Mouse (Mus musculus): ENCODE measurements around the gene Abhd6. TPM values are rescaled to one million over a fixed set of nuclear protein-coding genes. Genes with fewer than 3 reads are reported as not detected.

Abhd6 gene
- total RNA-seq, 1 experiment, result 11.7 TPM

GRCm38 (mm10) chr14:8044786-8045185 is 42.1 kb downstream of the Abhd6 start:
- Histone ChIP-seq H3K9ac (ENCODE audit: insufficient read depth, low read depth, low read length, poor library complexity, severe bottlenecking) (no peak overlapping the region), H3K4me1 (ENCODE audit: control insufficient read depth in 2 of 2, insufficient read depth in 2 of 2, low read length in 2 of 2, poor library complexity in 1 of 2) (peaks cover 0 to under 1% of the 10 kb centered on the region in 2 experiments; a peak in 1 of 4 replicates), H3K27ac (ENCODE audit: insufficient read depth, low read depth, low read length, poor library complexity, severe bottlenecking) (no peak overlapping the region), H3K36me3 (ENCODE audit: control insufficient read depth, insufficient read depth, low read length, poor library complexity, severe bottlenecking) (peaks cover 5% of the 10 kb centered on the region; the same call in 1 of the 2 replicates), H3K4me3 (ENCODE audit: insufficient read depth in 1 of 2, low read depth in 1 of 2, low read length in 2 of 2, poor library complexity in 1 of 2, severe bottlenecking in 1 of 2) (no peak overlapping the region), H3K9me3 (ENCODE audit: control insufficient read depth, insufficient read depth, low read depth, low read length) (no peaks in the 10 kb centered on the region)
- in situ Hi-C loops (cut with MboI; ENCODE audit: low sequenced_read_pairs in 2 of 2, unreplicated experiment in 2 of 2), result loop anchor here in 1 of 2 experiments (5.0 kb wide), 1 partner anchor 77 kb away; no protein-coding TSS in a partner anchor
- no peak for DNase-seq (ENCODE audit: low read depth, low spot score)
- TF ChIP-seq MAFK (IDR thresholded peaks at IDR 0.05; ENCODE audit: insufficient read depth, low read depth, low read length), result no peak
- TF ChIP-seq ZC3H11A (IDR thresholded peaks at IDR 0.05; ENCODE audit: borderline replicate concordance, low read depth, low read length), result no peak
- TF ChIP-seq ZNF384 (IDR thresholded peaks at IDR 0.05; ENCODE audit: low read depth, low read length), result no peak
- no peak for TF ChIP-seq CHD2 (IDR thresholded peaks at IDR 0.05; ENCODE audit: low read depth, low read length)
- TF ChIP-seq HCFC1 (IDR thresholded peaks at IDR 0.05; ENCODE audit: borderline replicate concordance, insufficient read depth, low read length), result no peak

GRCm38 (mm10) chr14:8045187-8045846 is 42.6 kb downstream of the Abhd6 start:
- Histone ChIP-seq H3K27ac (ENCODE audit: insufficient read depth, low read depth, low read length, poor library complexity, severe bottlenecking) (no peak overlapping the region), H3K9ac (ENCODE audit: insufficient read depth, low read depth, low read length, poor library complexity, severe bottlenecking) (no peak overlapping the region), H3K9me3 (ENCODE audit: control insufficient read depth, insufficient read depth, low read depth, low read length) (no peaks in the 10 kb centered on the region), H3K36me3 (ENCODE audit: control insufficient read depth, insufficient read depth, low read length, poor library complexity, severe bottlenecking) (peaks cover 5% of the 10 kb centered on the region; the same call in 1 of the 2 replicates), H3K4me1 (ENCODE audit: control insufficient read depth in 2 of 2, insufficient read depth in 2 of 2, low read length in 2 of 2, poor library complexity in 1 of 2) (peaks cover 0 to 5% of the 10 kb centered on the region in 2 experiments; a peak in 1 of 4 replicates), H3K4me3 (ENCODE audit: insufficient read depth in 1 of 2, low read depth in 1 of 2, low read length in 2 of 2, poor library complexity in 1 of 2, severe bottlenecking in 1 of 2) (no peak overlapping the region)
- DNase-seq (ENCODE audit: low read depth, low spot score), result peak; percentile 24
- no peak for TF ChIP-seq ZNF384 (IDR thresholded peaks at IDR 0.05; ENCODE audit: low read depth, low read length)
- no peak for TF ChIP-seq ZC3H11A (IDR thresholded peaks at IDR 0.05; ENCODE audit: borderline replicate concordance, low read depth, low read length)
- no peak for TF ChIP-seq HCFC1 (IDR thresholded peaks at IDR 0.05; ENCODE audit: borderline replicate concordance, insufficient read depth, low read length)
- TF ChIP-seq CHD2 (IDR thresholded peaks at IDR 0.05; ENCODE audit: low read depth, low read length), result no peak
- TF ChIP-seq MAFK (IDR thresholded peaks at IDR 0.05; ENCODE audit: insufficient read depth, low read depth, low read length), result no peak
- in situ Hi-C loops (cut with MboI; ENCODE audit: low sequenced_read_pairs in 2 of 2, unreplicated experiment in 2 of 2), result no loop called here

GRCm38 (mm10) chr14:8046839-8047238 is 44.1 kb downstream of the Abhd6 start:
- in situ Hi-C loops (cut with MboI; ENCODE audit: low sequenced_read_pairs in 2 of 2, unreplicated experiment in 2 of 2), result no loop called here
- no peak for DNase-seq (ENCODE audit: low read depth, low spot score)

GRCm38 (mm10) chr14:8049334-8049733 is 46.6 kb downstream of the Abhd6 start:
- Histone ChIP-seq H3K27ac (ENCODE audit: insufficient read depth, low read depth, low read length, poor library complexity, severe bottlenecking) (no peak overlapping the region), H3K9ac (ENCODE audit: insufficient read depth, low read depth, low read length, poor library complexity, severe bottlenecking) (no peak overlapping the region), H3K36me3 (ENCODE audit: control insufficient read depth, insufficient read depth, low read length, poor library complexity, severe bottlenecking) (peaks cover 5% of the 10 kb centered on the region; the same call in 1 of the 2 replicates), H3K4me3 (ENCODE audit: insufficient read depth in 1 of 2, low read depth in 1 of 2, low read length in 2 of 2, poor library complexity in 1 of 2, severe bottlenecking in 1 of 2) (no peak overlapping the region), H3K4me1 (ENCODE audit: control insufficient read depth in 2 of 2, insufficient read depth in 2 of 2, low read length in 2 of 2, poor library complexity in 1 of 2) (peaks cover 9 to 19% of the 10 kb centered on the region in 2 experiments), H3K9me3 (ENCODE audit: control insufficient read depth, insufficient read depth, low read depth, low read length) (no peaks in the 10 kb centered on the region)
- in situ Hi-C loops (cut with MboI; ENCODE audit: low sequenced_read_pairs in 2 of 2, unreplicated experiment in 2 of 2), result no loop called here
- no peak for TF ChIP-seq ZC3H11A (IDR thresholded peaks at IDR 0.05; ENCODE audit: borderline replicate concordance, low read depth, low read length)
- TF ChIP-seq HCFC1 (IDR thresholded peaks at IDR 0.05; ENCODE audit: borderline replicate concordance, insufficient read depth, low read length), result no peak
- no peak for TF ChIP-seq MAFK (IDR thresholded peaks at IDR 0.05; ENCODE audit: insufficient read depth, low read depth, low read length)
- no peak for TF ChIP-seq ZNF384 (IDR thresholded peaks at IDR 0.05; ENCODE audit: low read depth, low read length)
- TF ChIP-seq CHD2 (IDR thresholded peaks at IDR 0.05; ENCODE audit: low read depth, low read length), result no peak
- no peak for DNase-seq (ENCODE audit: low read depth, low spot score)

More at GRCm38 (mm10) chr14:8046839-8047238, 44.1 kb downstream of the Abhd6 start:
- H3K4me1 ChIP-seq (ENCODE audit: control insufficient read depth in 2 of 2, insufficient read depth in 2 of 2, low read length in 2 of 2, poor library complexity in 1 of 2), result peaks cover 3 to 8% of the 10 kb centered on the region in 2 experiments; a peak in 3 of 4 replicates
- H3K36me3 ChIP-seq (ENCODE audit: control insufficient read depth, insufficient read depth, low read length, poor library complexity, severe bottlenecking), result peaks cover 5% of the 10 kb centered on the region; the same call in 1 of the 2 replicates
- TF ChIP-seq ZNF384 (IDR thresholded peaks at IDR 0.05; ENCODE audit: low read depth, low read length), result no peak
- no peak for TF ChIP-seq CHD2 (IDR thresholded peaks at IDR 0.05; ENCODE audit: low read depth, low read length)
- no peak for TF ChIP-seq ZC3H11A (IDR thresholded peaks at IDR 0.05; ENCODE audit: borderline replicate concordance, low read depth, low read length)
- H3K9me3 ChIP-seq (ENCODE audit: control insufficient read depth, insufficient read depth, low read depth, low read length), result no peaks in the 10 kb centered on the region
- no peak overlapping the region for H3K9ac ChIP-seq (ENCODE audit: insufficient read depth, low read depth, low read length, poor library complexity, severe bottlenecking)
- no peak overlapping the region for H3K27ac ChIP-seq (ENCODE audit: insufficient read depth, low read depth, low read length, poor library complexity, severe bottlenecking)
- no peak overlapping the region for H3K4me3 ChIP-seq (ENCODE audit: insufficient read depth in 1 of 2, low read depth in 1 of 2, low read length in 2 of 2, poor library complexity in 1 of 2, severe bottlenecking in 1 of 2)

Data from ES-E14 (cell line).